Mouse (Mus musculus): ENCODE measurements around the gene Hibadh.

Hibadh gene

GRCm38 (mm10) chr6:52562994-52563393 lies 77.2 kb downstream of the Hibadh start:
- no peak for DNase-seq

GRCm38 (mm10) chr6:52559041-52559440 lies 81.1 kb downstream of the Hibadh start:
- no peak for DNase-seq

- no peak for DNase-seq
These were observed 95.8 kb downstream of the Hibadh start for GRCm38 (mm10) chr6:52544376-52544775.

GRCm38 (mm10) chr6:52542464-52542863 lies 97.7 kb downstream of the Hibadh start:
- DNase-seq = no peak

- DNase-seq = no peak
These were observed 100.3 kb downstream of the Hibadh start for GRCm38 (mm10) chr6:52539911-52540310.

GRCm38 (mm10) chr6:52535072-52535704 lies 105.0 kb downstream of the Hibadh start:
- no peak for DNase-seq

- peak; percentile 11 for DNase-seq
These were observed 108.1 kb downstream of the Hibadh start for GRCm38 (mm10) chr6:52532144-52532492.

GRCm38 (mm10) chr6:52531366-52532143 lies 108.6 kb downstream of the Hibadh start:
- no peak for DNase-seq

- no peak for DNase-seq
These were observed 109.3 kb downstream of the Hibadh start for GRCm38 (mm10) chr6:52530861-52531260.

- no peak for DNase-seq
These were observed 116.0 kb downstream of the Hibadh start for GRCm38 (mm10) chr6:52524226-52524625.

- DNase-seq = no peak
These were observed 121.5 kb downstream of the Hibadh start for GRCm38 (mm10) chr6:52518704-52519103.

GRCm38 (mm10) chr6:52517272-52517671 lies 122.9 kb downstream of the Hibadh start:
- no peak for DNase-seq

GRCm38 (mm10) chr6:52513876-52514405 lies 126.2 kb downstream of the Hibadh start:
- no peak for DNase-seq

- DNase-seq = no peak
These were observed 131.4 kb downstream of the Hibadh start for GRCm38 (mm10) chr6:52508789-52509188.

- no peak for DNase-seq
These were observed 132.2 kb downstream of the Hibadh start for GRCm38 (mm10) chr6:52507946-52508345.

- peak; percentile 4 for DNase-seq
These were observed 133.0 kb downstream of the Hibadh start for GRCm38 (mm10) chr6:52507171-52507570.

- DNase-seq = peak; percentile 3
These were observed 134.1 kb downstream of the Hibadh start for GRCm38 (mm10) chr6:52505777-52506755.

GRCm38 (mm10) chr6:52504676-52505460 lies 135.3 kb downstream of the Hibadh start:
- DNase-seq = peak; percentile 70

GRCm38 (mm10) chr6:52502986-52503385 lies 137.2 kb downstream of the Hibadh start:
- DNase-seq = no peak

- no peak for DNase-seq
These were observed 138.7 kb downstream of the Hibadh start for GRCm38 (mm10) chr6:52501479-52501878.
